ENCODE assay signal across 17 mouse cellular contexts in genomic region chr10:26280009-26280408, GRCm38 (mm10). TPM values are rescaled to one million over a fixed set of nuclear protein-coding genes. Genes with fewer than 3 reads are reported as not detected.
DNase-seq lines count a peak whose midpoint lies in the region; ATAC-seq and TF ChIP-seq lines count a peak whose summit lies in the region.
"Had no signal": no experiment of that assay in that cellular context is flagged by ENCODE, and none has a peak within 500 bp of the region (broad histone marks: within the 10 kb centered on the region; RNA-seq: fewer than 3 reads in every experiment).

No protein-coding gene starts in this region.

- 69% methylated on average over 8 of the region's 8 CpGs for WGBS in intestine, embryonic 14.5 days
- WGBS in intestine, postnatal 0 days: 69% methylated on average over 8 of the region's 8 CpGs
- 46% methylated on average over 7 of the region's 8 CpGs for WGBS in embryonic facial prominence, embryonic 14.5 days

- H3K9ac ChIP-seq in intestine, embryonic 14.5 days (ENCODE audit: low read length): no peak overlapping the region
- no peak overlapping the region for H3K9ac ChIP-seq in intestine, postnatal 0 days (ENCODE audit: low read depth, low read length)
- H3K9ac ChIP-seq in ES-Bruce4 (ENCODE audit: low read depth, poor library complexity, severe bottlenecking): no peak overlapping the region
- no peak overlapping the region for H3K9ac ChIP-seq in embryonic facial prominence, embryonic 14.5 days (ENCODE audit: low read depth, low read length)
- H3K9ac ChIP-seq: liver, embryonic 12.5 days; neural tube, embryonic 13.5 days had no signal

- H3K27me3 ChIP-seq in intestine, embryonic 14.5 days (replicated peaks; ENCODE audit: control insufficient read depth, insufficient read depth, low read length): no peaks in the 10 kb centered on the region
- no peaks in the 10 kb centered on the region for H3K27me3 ChIP-seq in intestine, postnatal 0 days (replicated peaks; ENCODE audit: control insufficient read depth, insufficient read depth, low read length)
- no peaks in the 10 kb centered on the region for H3K27me3 ChIP-seq in ES-Bruce4 (ENCODE audit: control insufficient read depth, insufficient read depth, low read length, poor library complexity, severe bottlenecking)
- H3K27me3 ChIP-seq in embryonic facial prominence, embryonic 14.5 days (replicated peaks; ENCODE audit: control insufficient read depth, insufficient read depth, low read length): no peaks in the 10 kb centered on the region
- H3K27me3 ChIP-seq: liver, embryonic 12.5 days; neural tube, embryonic 13.5 days had no signal

- no peaks in the 10 kb centered on the region for H3K4me1 ChIP-seq in intestine, embryonic 14.5 days (replicated peaks; ENCODE audit: control insufficient read depth, insufficient read depth, low read length)
- H3K4me1 ChIP-seq in intestine, postnatal 0 days (replicated peaks; ENCODE audit: control insufficient read depth, insufficient read depth, low read length): no peaks in the 10 kb centered on the region
- no peaks in the 10 kb centered on the region for H3K4me1 ChIP-seq in ES-Bruce4 (ENCODE audit: control insufficient read depth, insufficient read depth, low read length)
- H3K4me1 ChIP-seq in embryonic facial prominence, embryonic 14.5 days (ENCODE audit: control insufficient read depth, insufficient read depth, low read length): no peaks in the 10 kb centered on the region
- H3K4me1 ChIP-seq: hindbrain, embryonic 10.5 days; liver, embryonic 12.5 days; neural tube, embryonic 13.5 days had no signal

- peak; percentile 76 for ATAC-seq in intestine, embryonic 14.5 days (replicated peaks; ENCODE audit: low FRiP score, low TSS enrichment, low read depth)
- no peak for ATAC-seq in intestine, postnatal 0 days
- peak; percentile 91 for ATAC-seq in embryonic facial prominence, embryonic 14.5 days (ENCODE audit: low read depth)
- ATAC-seq: liver, embryonic 12.5 days had no signal

- TF ChIP-seq CTCF in intestine, postnatal 0 days (IDR thresholded peaks at IDR 0.05; ENCODE audit: low read depth): no peak
- TF ChIP-seq CTCF in ES-Bruce4 (IDR thresholded peaks at IDR 0.05; ENCODE audit: low read depth, low read length): no peak

- DNase-seq in cerebellum, adult 11-12 months: peak; percentile 3
- no peak for DNase-seq in cerebellum, postnatal 4 days (ENCODE audit: low spot score in 2 of 2)
- DNase-seq in intestine, embryonic 14.5 days (ENCODE audit: low spot score): no peak
- DNase-seq in embryonic facial prominence, embryonic 14.5 days (ENCODE audit: low spot score): no peak
- DNase-seq in ovary, postnatal 10 days (ENCODE audit: low spot score): no peak
- no peak for DNase-seq in adrenal gland, adult 2 months
- DNase-seq: adrenal gland, postnatal 10 days; embryo, embryonic 11 days; kidney, adult 2 months had no signal

- peak; percentile 60; the same call in 1 of the 2 replicates for TF ChIP-seq EP300 in ES-Bruce4 (IDR thresholded peaks at IDR 0.05; ENCODE audit: insufficient read depth, low read depth, low read length)

- H3K9me3 ChIP-seq in intestine, embryonic 14.5 days (ENCODE audit: control insufficient read depth, low read length): no peaks in the 10 kb centered on the region
- H3K9me3 ChIP-seq in intestine, postnatal 0 days (ENCODE audit: control insufficient read depth): no peaks in the 10 kb centered on the region
- H3K9me3 ChIP-seq in ES-Bruce4 (replicated peaks; ENCODE audit: control insufficient read depth, insufficient read depth, low read length, poor library complexity, severe bottlenecking): no peaks in the 10 kb centered on the region
- no peaks in the 10 kb centered on the region for H3K9me3 ChIP-seq in embryonic facial prominence, embryonic 14.5 days (ENCODE audit: control insufficient read depth, low read length)
- H3K9me3 ChIP-seq: hindbrain, embryonic 10.5 days; liver, embryonic 12.5 days; neural tube, embryonic 13.5 days had no signal

- TF ChIP-seq POLR2A in ES-Bruce4 (IDR thresholded peaks at IDR 0.05; ENCODE audit: insufficient read depth, low read length): no peak

- no peak overlapping the region for H3K4me3 ChIP-seq in intestine, embryonic 14.5 days (ENCODE audit: low read depth, low read length)
- H3K4me3 ChIP-seq in intestine, postnatal 0 days (ENCODE audit: low read depth, low read length): no peak overlapping the region
- H3K4me3 ChIP-seq in ES-Bruce4 (ENCODE audit: low read depth, low read length): no peak overlapping the region
- no peak overlapping the region for H3K4me3 ChIP-seq in embryonic facial prominence, embryonic 14.5 days (ENCODE audit: low read depth, low read length)
- H3K4me3 ChIP-seq: hindbrain, embryonic 10.5 days; liver, embryonic 12.5 days; neural tube, embryonic 13.5 days had no signal

- H3K36me3 ChIP-seq in intestine, embryonic 14.5 days (ENCODE audit: control insufficient read depth, insufficient read depth, low read length): peaks cover 58% of the 10 kb centered on the region
- peaks cover 34% of the 10 kb centered on the region for H3K36me3 ChIP-seq in intestine, postnatal 0 days (ENCODE audit: control insufficient read depth, insufficient read depth)
- no peaks in the 10 kb centered on the region; the same call in 1 of the 2 replicates for H3K36me3 ChIP-seq in ES-Bruce4 (ENCODE audit: control insufficient read depth, insufficient read depth, low read length, poor library complexity, severe bottlenecking)
- peaks cover 62% of the 10 kb centered on the region for H3K36me3 ChIP-seq in embryonic facial prominence, embryonic 14.5 days (ENCODE audit: control insufficient read depth, insufficient read depth, low read length)

- no peak overlapping the region for H3K27ac ChIP-seq in intestine, embryonic 14.5 days (ENCODE audit: low read depth)
- no peak overlapping the region for H3K27ac ChIP-seq in intestine, postnatal 0 days (ENCODE audit: low read depth, low read length)
- no peak overlapping the region for H3K27ac ChIP-seq in ES-Bruce4 (ENCODE audit: insufficient read depth, low read length)
- H3K27ac ChIP-seq in embryonic facial prominence, embryonic 14.5 days (replicated peaks; ENCODE audit: low read depth, low read length): no peak overlapping the region
- H3K27ac ChIP-seq: hindbrain, embryonic 10.5 days; liver, embryonic 12.5 days; neural tube, embryonic 13.5 days had no signal

- H3K4me2 ChIP-seq in intestine, embryonic 14.5 days (ENCODE audit: low read length): no peak overlapping the region
- H3K4me2 ChIP-seq in intestine, postnatal 0 days (replicated peaks; ENCODE audit: low read depth): no peak overlapping the region
- no peak overlapping the region for H3K4me2 ChIP-seq in embryonic facial prominence, embryonic 14.5 days (ENCODE audit: low read depth, low read length)
- H3K4me2 ChIP-seq: liver, embryonic 12.5 days; neural tube, embryonic 13.5 days had no signal

RNA-seq across cellular contexts. Expression of gene Samd3, which starts 50.5 kb away (rescaled TPM):
- not detected in 2 replicates for polyA plus RNA-seq in intestine, embryonic 14.5 days (2014; fragmentation: Nextera tagmentation; extraction: Ambion mirVana)
- not detected in 2 replicates for polyA plus RNA-seq in intestine, postnatal 0 days (2015; fragmentation: Nextera tagmentation; extraction: Ambion mirVana)
- polyA plus RNA-seq in ES-Bruce4 (2011; ENCODE audit: insufficient read depth, insufficient read length, low read depth, missing spikeins): 0.38 TPM in 1 of 2 replicates, not detected in the other
- polyA plus RNA-seq in embryonic facial prominence, embryonic 14.5 days (2014; fragmentation: Nextera tagmentation; extraction: Ambion mirVana): 0.12 TPM in 1 of 2 replicates, not detected in the other
- total RNA-seq in adrenal gland, adult 2 months (2021): not detected
- 0.07 TPM in 1 of 2 replicates, not detected in the other for polyA plus RNA-seq in adrenal gland, adult 2 months (2012; rRNA removed)
- total RNA-seq: adrenal gland, postnatal 10 days; gastrocnemius, postnatal 4 days; layer of hippocampus, adult 8-10 months had no signal
- polyA plus RNA-seq: heart, embryonic 14.5 days; liver, embryonic 12.5 days; neural tube, embryonic 13.5 days had no signal
